Mouse (Mus musculus) limb, embryonic 15.5 days (tissue): ENCODE results near the gene Xylt1. TPM values are rescaled to one million over a fixed set of nuclear protein-coding genes. Genes with fewer than 3 reads are reported as not detected.

Source experiments
- ATAC-seq: fragments of 200-750 bp; cut with Nextera tagmentation; 2 replicates; pipeline ENCODE4 v1.8.0; 2017; ENCODE audit warnings: low read depth, moderate TSS enrichment; ENCODE audit not compliant: insufficient number of reproducible peaks, low FRiP score, low TSS enrichment
- H3K27ac ChIP-seq: fragments of 300-500 bp; sonication (generic); 2 replicates; pipeline ENCODE4 v1.5.1; 2015; ENCODE audit warnings: moderate library complexity, mild to moderate bottlenecking, inconsistent platforms
- H3K27me3 ChIP-seq: fragments of 300-500 bp; sonication (generic); 2 replicates; pipeline ENCODE4 v1.6.1; 2015; ENCODE audit warnings: inconsistent platforms
- H3K36me3 ChIP-seq: fragments of 300-500 bp; sonication (generic); 2 replicates; pipeline ENCODE4 v1.6.1; 2015; ENCODE audit warnings: inconsistent platforms
- H3K4me1 ChIP-seq: fragments of 300-500 bp; sonication (generic); 2 replicates; pipeline ENCODE4 v1.6.1; 2015; ENCODE audit warnings: inconsistent platforms
- H3K4me2 ChIP-seq: fragments of 300-500 bp; sonication (generic); 2 replicates; pipeline ENCODE4 v1.6.1; 2015; ENCODE audit warnings: mild to moderate bottlenecking, inconsistent platforms
- H3K4me3 ChIP-seq: fragments of 300-500 bp; sonication (generic); 2 replicates; pipeline ENCODE4 v1.5.1; 2015; ENCODE audit warnings: mild to moderate bottlenecking, inconsistent platforms
- H3K9ac ChIP-seq: fragments of 300-500 bp; sonication (generic); 2 replicates; pipeline ENCODE4 v1.6.1; 2015; ENCODE audit warnings: inconsistent platforms
- H3K9me3 ChIP-seq: fragments of 300-500 bp; sonication (generic); 2 replicates; pipeline ENCODE4 v1.6.1; 2016; ENCODE audit warnings: inconsistent platforms
- WGBS: fragments of 180-500 bp; shearing (Covaris S2); methylation state at CpG from one replicate; pipeline ENCODE4 v1.1.7; 2015; 5-methylcytosine and 5-hydroxymethylcytosine counted together
- polyA plus RNA-seq: library from polyadenylated mRNA; unstranded; fragments of >200 nt; fragmentation: Nextera tagmentation; extraction: Ambion mirVana; gene quantifications from 2 replicates; pipeline ENCODE4 v1.2.1, GENCODE M21; 2015

Xylt1 gene
- polyA plus RNA-seq, 1 experiment from 2014 or later, result 2.9 TPM

DNA sequence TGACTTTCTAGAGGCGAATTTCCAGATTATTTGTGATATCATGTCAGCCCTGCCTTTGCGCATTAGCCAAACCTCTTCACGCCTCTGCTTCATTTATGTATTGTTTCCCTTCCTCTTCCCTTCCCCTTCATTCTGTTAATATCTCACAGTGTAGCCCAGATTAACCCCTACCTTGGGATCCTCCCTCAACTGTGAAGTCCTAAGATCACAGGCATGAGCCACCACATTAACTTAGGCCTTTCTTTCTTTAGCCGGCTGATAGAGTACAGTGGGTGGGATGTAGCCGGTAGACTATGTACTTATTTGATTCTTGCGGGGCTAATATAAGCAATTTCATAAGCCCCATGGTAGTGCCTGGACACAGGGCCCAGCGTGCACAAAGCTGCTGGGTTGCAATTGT is 62.4 kb downstream of the Xylt1 start:
- WGBS, result 71% methylated on average over 7 of the region's 7 CpGs
- Histone ChIP-seq H3K4me1 (peaks cover 14% of the 10 kb centered on the region; the same call in 1 of the 2 replicates), H3K4me2 (no peak overlapping the region), H3K36me3 (no peaks in the 10 kb centered on the region), H3K27me3 (no peaks in the 10 kb centered on the region), H3K27ac (no peak overlapping the region), H3K9me3 (no peaks in the 10 kb centered on the region), H3K9ac (no peak overlapping the region), H3K4me3 (no peak overlapping the region)
- no peak for ATAC-seq

DNA sequence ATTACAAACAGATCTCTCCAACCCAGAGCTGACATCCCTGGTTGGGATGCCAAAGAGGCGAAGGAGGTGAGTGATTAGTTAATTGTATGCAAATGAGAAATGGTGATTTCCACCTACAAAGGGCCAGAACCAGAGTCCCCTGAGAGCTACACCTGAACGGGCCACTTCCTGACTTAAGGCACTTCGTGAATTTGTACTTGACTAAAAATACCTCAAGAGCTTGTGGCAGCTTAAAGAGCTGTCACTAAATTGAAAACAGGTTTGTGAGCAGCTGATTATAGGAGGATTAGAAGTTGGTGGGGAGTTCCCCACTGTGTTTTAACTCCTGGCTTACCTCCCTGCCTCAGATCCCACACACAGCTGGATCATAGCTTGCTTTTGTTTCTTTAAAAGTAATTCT is 64.7 kb downstream of the Xylt1 start:
- Histone ChIP-seq H3K27me3 (no peaks in the 10 kb centered on the region), H3K9me3 (no peaks in the 10 kb centered on the region), H3K4me1 (peaks cover 14% of the 10 kb centered on the region; the same call in 1 of the 2 replicates), H3K36me3 (no peaks in the 10 kb centered on the region; the same call in 1 of the 2 replicates), H3K9ac (no peak overlapping the region), H3K4me3 (no peak overlapping the region), H3K27ac (no peak overlapping the region), H3K4me2 (no peak overlapping the region)
- no peak for ATAC-seq
- 15% methylated on average over 3 of the region's 3 CpGs for WGBS

DNA sequence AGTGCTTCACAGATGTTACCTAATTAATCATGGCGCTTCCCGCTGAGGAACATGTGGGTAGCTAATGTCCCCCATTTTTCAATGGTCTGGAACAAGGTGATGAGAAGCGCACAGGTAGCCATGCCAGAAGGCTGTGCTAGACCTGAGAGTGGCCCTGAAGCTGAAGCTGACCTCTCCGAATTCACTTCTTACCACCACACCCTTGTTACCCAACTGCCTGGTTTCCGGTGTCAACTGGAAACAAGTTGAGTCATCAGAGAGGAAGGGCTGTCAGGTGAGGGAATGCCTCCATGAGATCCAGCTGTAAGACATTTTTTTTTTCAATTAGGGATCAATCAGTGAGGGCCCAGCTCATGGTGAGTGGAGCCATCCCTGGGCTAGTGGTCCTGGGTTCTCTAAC is 68.8 kb downstream of the Xylt1 start:
- Histone ChIP-seq H3K9ac (no peak overlapping the region), H3K4me2 (no peak overlapping the region), H3K36me3 (no peaks in the 10 kb centered on the region; the same call in 1 of the 2 replicates), H3K4me3 (no peak overlapping the region), H3K4me1 (peaks cover 23% of the 10 kb centered on the region), H3K27ac (no peak overlapping the region), H3K9me3 (no peaks in the 10 kb centered on the region), H3K27me3 (no peaks in the 10 kb centered on the region)
- WGBS, result 95% methylated on average over 5 of the region's 5 CpGs
- ATAC-seq, result no peak

DNA sequence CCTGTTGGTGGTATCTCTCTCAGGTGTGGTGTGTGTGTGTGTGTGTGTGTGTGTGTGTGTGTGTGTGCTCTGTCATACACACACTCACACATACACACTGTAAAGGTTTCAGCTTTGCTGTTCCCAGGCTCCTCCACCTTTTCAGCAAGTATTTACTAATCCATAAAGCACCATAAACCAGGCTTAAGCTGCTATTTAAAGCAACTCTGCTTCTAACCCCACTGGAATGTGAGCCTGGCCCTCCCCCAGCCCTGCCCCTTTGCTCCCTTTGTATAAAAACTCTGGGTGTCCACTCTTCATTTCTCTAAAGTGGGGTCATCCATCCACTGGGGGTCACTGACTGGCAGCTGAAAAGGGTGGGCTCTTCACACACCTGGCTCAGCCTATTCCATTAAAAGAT is 70.4 kb downstream of the Xylt1 start:
- Histone ChIP-seq H3K4me3 (no peak overlapping the region), H3K36me3 (no peaks in the 10 kb centered on the region; the same call in 1 of the 2 replicates), H3K4me1 (peaks cover 15% of the 10 kb centered on the region), H3K9me3 (no peaks in the 10 kb centered on the region), H3K27ac (no peak overlapping the region), H3K4me2 (no peak overlapping the region), H3K27me3 (no peaks in the 10 kb centered on the region), H3K9ac (no peak overlapping the region)
- no peak for ATAC-seq

GRCm38 (mm10) chr7:117452269-117452668 is 71.5 kb downstream of the Xylt1 start:
- no peak for ATAC-seq
- no peaks in the 10 kb centered on the region for H3K9me3 ChIP-seq
- 43% methylated on average over 2 of the region's 2 CpGs for WGBS
- no peak overlapping the region for H3K4me3 ChIP-seq
- H3K36me3 ChIP-seq, result peaks cover 6% of the 10 kb centered on the region; the same call in 1 of the 2 replicates
- peaks cover 15% of the 10 kb centered on the region for H3K4me1 ChIP-seq
- no peaks in the 10 kb centered on the region for H3K27me3 ChIP-seq
- H3K4me2 ChIP-seq, result no peak overlapping the region
- no peak overlapping the region for H3K27ac ChIP-seq
- no peak overlapping the region for H3K9ac ChIP-seq

DNA sequence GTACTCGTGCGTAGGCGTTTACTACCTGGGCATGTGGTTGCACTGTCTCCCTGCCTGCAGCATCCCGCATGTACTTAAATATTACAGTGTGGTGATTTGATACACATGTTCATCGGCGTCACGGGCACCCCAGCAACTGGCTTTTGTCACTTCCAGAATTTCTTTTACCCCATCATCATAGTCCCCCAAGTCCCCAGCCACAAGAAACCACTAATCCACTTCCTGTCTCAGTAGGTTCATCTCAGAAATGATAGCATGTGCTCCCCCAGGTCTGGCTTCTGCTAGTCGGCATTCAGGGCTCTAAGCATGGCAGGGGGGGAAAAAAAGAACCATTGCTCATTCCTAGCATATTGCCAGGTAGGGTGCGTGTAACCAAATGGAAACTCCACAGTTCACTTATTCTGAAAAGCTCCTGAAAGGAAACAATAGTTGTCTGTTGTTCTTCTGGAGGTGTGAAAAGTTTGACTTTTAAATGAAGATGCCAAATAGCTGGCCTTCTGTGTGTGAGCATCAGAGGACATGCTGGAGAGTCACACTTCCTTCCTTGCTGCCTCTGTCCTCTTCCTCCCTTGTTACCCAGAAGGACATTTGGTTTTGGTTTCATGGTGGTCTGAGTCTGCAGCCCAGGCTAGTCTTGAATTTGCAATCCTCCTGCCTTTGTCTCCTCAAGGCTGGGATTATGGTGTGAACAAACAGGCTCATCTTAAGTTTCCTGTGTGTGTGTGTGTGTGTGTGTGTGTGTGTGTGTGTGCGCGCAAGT is 74.2 kb downstream of the Xylt1 start:
- H3K4me1 ChIP-seq, result peaks cover 15% of the 10 kb centered on the region
- no peaks in the 10 kb centered on the region for H3K9me3 ChIP-seq
- no peak overlapping the region for H3K27ac ChIP-seq
- H3K4me3 ChIP-seq, result no peak overlapping the region
- 77% methylated on average over 11 of the region's 11 CpGs for WGBS
- ATAC-seq, result no peak
- 0 out of 2 replicates have a peak, but pooled peaks cover 6% of the 10 kb centered on the region for H3K36me3 ChIP-seq
- H3K9ac ChIP-seq, result no peak overlapping the region
- H3K27me3 ChIP-seq, result no peaks in the 10 kb centered on the region
- H3K4me2 ChIP-seq, result no peak overlapping the region

GRCm38 (mm10) chr7:117462196-117462935 is 81.6 kb downstream of the Xylt1 start:
- no peaks in the 10 kb centered on the region for H3K36me3 ChIP-seq
- H3K4me2 ChIP-seq, result no peak overlapping the region
- H3K4me1 ChIP-seq, result peaks cover 24% of the 10 kb centered on the region
- no peak overlapping the region for H3K9ac ChIP-seq
- no peaks in the 10 kb centered on the region for H3K9me3 ChIP-seq
- no peak for ATAC-seq
- 53% methylated on average over 7 of the region's 7 CpGs for WGBS
- no peaks in the 10 kb centered on the region for H3K27me3 ChIP-seq
- no peak overlapping the region for H3K4me3 ChIP-seq
- 0 out of 2 replicates have a peak overlapping the region, but pooled peaks have one; percentile 33 for H3K27ac ChIP-seq

DNA sequence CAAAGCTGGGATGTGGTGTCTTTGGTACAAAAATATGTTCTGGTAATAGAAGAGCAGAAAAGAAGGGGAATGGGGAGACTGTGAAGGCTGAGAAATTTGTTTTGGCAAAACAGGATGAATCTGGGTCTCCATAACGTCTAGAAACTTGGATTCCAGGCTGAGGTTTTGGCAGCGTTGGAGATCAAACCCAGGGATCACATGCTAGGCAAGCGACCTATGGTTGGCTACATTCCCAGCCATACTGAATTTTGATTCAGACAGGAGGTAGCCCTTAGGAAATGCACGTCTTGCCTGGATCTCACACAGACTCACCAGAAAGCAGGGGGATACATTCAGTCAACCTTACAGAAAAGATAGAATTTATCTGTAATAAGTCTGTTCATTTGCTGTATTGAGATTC is 84.2 kb downstream of the Xylt1 start:
- Histone ChIP-seq H3K27me3 (no peaks in the 10 kb centered on the region), H3K9me3 (no peaks in the 10 kb centered on the region), H3K9ac (no peak overlapping the region), H3K4me3 (no peak overlapping the region), H3K36me3 (no peaks in the 10 kb centered on the region), H3K27ac (peak overlapping the region; percentile 60), H3K4me2 (no peak overlapping the region), H3K4me1 (peaks cover 24% of the 10 kb centered on the region)
- 33% methylated on average over 4 of the region's 4 CpGs for WGBS
- 0 out of 2 replicates have a peak, but pooled peaks have one; percentile 45 for ATAC-seq

DNA sequence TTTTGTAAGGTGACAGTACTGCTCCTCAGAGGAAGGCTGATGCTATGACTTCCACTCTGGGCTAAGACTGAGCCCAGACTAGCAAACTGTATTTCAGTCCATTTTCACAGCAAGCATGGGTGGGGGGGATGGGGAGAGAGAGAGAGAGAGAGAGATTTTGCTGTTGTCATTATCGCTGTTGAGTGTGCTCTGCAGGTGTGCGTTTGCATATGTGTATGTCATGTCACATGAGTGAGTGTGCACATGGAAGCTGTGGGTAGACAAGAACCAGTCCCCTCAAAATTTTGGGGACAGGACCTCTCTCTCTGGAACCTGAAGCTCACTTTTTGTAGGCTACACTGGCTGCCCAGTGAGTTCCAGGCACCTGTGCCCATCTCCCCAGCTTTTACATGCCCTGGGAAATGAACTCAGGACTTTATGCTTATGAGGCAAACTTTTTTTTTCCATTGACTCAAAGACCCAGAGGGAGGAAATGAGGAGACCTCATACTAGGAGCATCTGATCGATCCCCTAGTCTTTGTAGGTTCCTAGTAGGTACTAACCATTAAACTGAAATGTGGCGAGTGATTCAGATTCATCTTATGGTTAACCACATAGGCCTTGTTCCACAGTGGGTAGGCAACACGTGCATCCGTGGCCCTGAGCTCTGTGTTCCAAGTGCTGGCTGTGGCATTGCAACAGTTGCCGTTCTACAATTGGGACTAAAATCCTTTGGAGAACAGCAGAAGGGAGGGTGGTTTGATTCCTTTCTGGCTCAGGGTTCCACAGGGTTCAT is 85.4 kb downstream of the Xylt1 start:
- Histone ChIP-seq H3K27me3 (no peaks in the 10 kb centered on the region), H3K9me3 (no peaks in the 10 kb centered on the region), H3K27ac (no peak overlapping the region), H3K4me3 (no peak overlapping the region), H3K4me1 (peaks cover 27% of the 10 kb centered on the region), H3K36me3 (no peaks in the 10 kb centered on the region), H3K9ac (no peak overlapping the region), H3K4me2 (no peak overlapping the region)
- no peak for ATAC-seq
- WGBS, result 89% methylated on average over 7 of the region's 7 CpGs

DNA sequence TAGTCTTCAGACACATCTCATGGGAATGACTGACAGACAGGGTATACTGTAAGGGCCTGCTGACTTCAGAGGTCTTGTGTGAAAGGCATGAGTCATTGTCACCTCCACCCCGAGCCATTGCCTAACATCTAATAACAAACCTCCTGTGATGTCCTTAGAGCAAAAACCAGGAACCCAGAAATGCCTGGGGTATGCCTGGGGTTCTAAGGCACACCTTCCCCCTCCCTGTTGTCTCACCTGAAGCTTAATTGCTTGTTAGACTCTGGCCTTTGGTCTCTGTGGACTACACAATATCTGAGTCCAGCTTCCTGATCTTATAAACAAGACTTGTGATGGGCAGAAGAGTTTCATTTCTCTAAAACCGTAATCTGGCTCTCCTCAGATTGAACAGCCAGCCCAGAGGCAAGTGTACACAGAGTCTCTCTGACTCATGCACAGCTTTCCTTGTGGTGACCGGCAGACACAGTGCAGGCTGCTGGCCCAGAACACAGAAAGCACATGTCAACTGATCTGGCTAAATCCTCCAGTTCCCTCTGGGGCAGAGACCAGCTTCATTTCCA is 89.5 kb downstream of the Xylt1 start:
- Histone ChIP-seq H3K36me3 (no peaks in the 10 kb centered on the region), H3K4me2 (no peak overlapping the region), H3K4me3 (no peak overlapping the region), H3K27ac (no peak overlapping the region), H3K9me3 (no peaks in the 10 kb centered on the region), H3K27me3 (no peaks in the 10 kb centered on the region), H3K9ac (no peak overlapping the region), H3K4me1 (peaks cover 26% of the 10 kb centered on the region)
- WGBS, result 59% methylated on average over 3 of the region's 3 CpGs
- ATAC-seq, result no peak

DNA sequence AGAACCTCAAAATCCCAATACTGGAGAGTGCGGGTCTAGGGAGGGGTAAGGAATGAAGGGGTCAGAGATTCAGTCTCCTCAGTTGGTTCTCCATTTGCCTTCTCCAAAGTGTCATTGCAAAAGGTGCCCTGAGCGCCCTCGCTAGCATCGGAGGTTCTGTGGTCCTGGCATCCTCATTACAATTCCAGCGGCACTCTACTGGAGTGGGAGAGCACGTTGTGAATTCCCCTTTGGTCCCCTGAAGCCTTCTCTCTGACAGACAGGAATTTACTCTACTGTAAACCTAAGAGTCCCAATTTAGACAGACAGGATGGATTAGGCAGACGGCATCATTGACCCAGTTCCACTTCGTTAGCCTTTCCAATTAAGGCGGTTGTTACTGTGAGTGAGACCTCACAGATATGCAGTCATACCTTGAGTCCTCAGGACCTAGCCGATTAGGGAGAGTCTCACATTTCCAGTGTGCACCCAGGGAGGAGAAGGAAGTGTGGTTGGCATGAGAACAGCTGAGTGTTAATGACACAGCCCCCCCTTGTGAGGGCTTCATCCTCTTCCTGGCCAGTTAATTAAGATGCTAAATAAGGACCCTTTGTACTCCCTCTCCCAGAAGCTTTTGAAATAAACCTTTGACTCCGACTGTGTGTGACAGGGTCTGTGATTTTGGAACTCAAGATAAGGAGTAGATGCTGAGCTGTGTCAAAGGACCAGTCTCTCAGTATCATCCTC is 91.4 kb downstream of the Xylt1 start:
- 38% methylated on average over 11 of the region's 11 CpGs for WGBS

More for the DNA sequence above, 91.4 kb downstream of the Xylt1 start:
- no peak overlapping the region for H3K27ac ChIP-seq
- H3K9me3 ChIP-seq, result no peaks in the 10 kb centered on the region
- no peaks in the 10 kb centered on the region for H3K27me3 ChIP-seq
- peaks cover 23% of the 10 kb centered on the region for H3K4me1 ChIP-seq
- H3K36me3 ChIP-seq, result no peaks in the 10 kb centered on the region
- H3K4me2 ChIP-seq, result no peak overlapping the region
- no peak overlapping the region for H3K9ac ChIP-seq
- H3K4me3 ChIP-seq, result no peak overlapping the region
- ATAC-seq, result no peak
